Comparison of ENCODE assay signal across 24 mouse cellular contexts in the genomic region with DNA sequence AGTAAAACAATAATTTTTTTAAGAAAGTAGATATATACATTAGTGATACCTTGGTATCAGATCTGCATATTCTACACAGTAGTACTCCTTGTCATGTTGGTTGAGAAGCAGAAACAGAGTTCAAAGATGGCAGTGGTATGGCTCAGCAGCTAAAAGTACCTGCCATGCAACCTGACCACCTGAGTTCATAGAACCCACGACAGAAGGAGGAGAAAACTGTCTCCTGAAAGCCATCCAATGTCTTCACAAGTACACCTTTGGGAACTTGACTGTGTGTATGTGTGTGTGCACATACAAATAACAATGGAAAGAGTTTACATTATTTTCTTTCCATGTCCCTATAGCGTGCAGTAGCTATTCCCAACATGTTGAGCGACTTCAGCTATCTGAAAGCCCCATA. TPM values are rescaled to one million over a fixed set of nuclear protein-coding genes. Genes with fewer than 3 reads are reported as not detected.
DNase-seq lines count a peak whose midpoint lies in the region; ATAC-seq lines count a peak whose summit lies in the region.
"Had no signal": no experiment of that assay in that cellular context is flagged by ENCODE, and none has a peak within 500 bp of the region (broad histone marks: within the 10 kb centered on the region; RNA-seq: fewer than 3 reads in every experiment).

No protein-coding gene starts in this region.

- 81% methylated on average over 3 of the region's 3 CpGs for WGBS in heart, embryonic 12.5 days
- 72% methylated on average over 3 of the region's 3 CpGs for WGBS in heart, embryonic 11.5 days (ENCODE audit: insufficient replicate concordance)
- WGBS in liver, embryonic 11.5 days, result 76% methylated on average over 3 of the region's 3 CpGs

- no peak for ATAC-seq in heart, embryonic 12.5 days (ENCODE audit: insufficient number of reproducible peaks, low FRiP score)
- no peak for ATAC-seq in heart, embryonic 11.5 days (replicated peaks; ENCODE audit: insufficient number of reproducible peaks, low FRiP score, low TSS enrichment)
- no peak for ATAC-seq in megakaryocyte, adult 5-6 weeks (ENCODE audit: poor library complexity, severe bottlenecking)
- ATAC-seq in liver, embryonic 11.5 days (replicated peaks; ENCODE audit: low FRiP score), result no peak
- ATAC-seq: forebrain, embryonic 16.5 days; hindbrain, embryonic 16.5 days had no signal

- DNase-seq in liver, embryonic 11.5 days (ENCODE audit: low spot score), result no peak
- DNase-seq in frontal cortex, adult 2 months (ENCODE audit: extremely low spot score in 1 of 2, low spot score in 1 of 2), result no peak
- DNase-seq in urinary bladder, postnatal 36 days (ENCODE audit: low spot score in 2 of 2), result no peak
- DNase-seq: adrenal gland, postnatal 14 days; cerebellum, postnatal 14 days; gastrocnemius, postnatal 10 days; lung, postnatal 10 days; right cerebral cortex, adult 18-20 months; thymus, postnatal 14 days had no signal

- H3K27ac ChIP-seq in heart, embryonic 12.5 days (ENCODE audit: poor library complexity, severe bottlenecking), result no peak overlapping the region
- H3K27ac ChIP-seq in heart, embryonic 11.5 days (ENCODE audit: low read depth, low read length), result no peak overlapping the region
- no peak overlapping the region for H3K27ac ChIP-seq in liver, embryonic 11.5 days (ENCODE audit: low read depth, low read length)
- H3K27ac ChIP-seq: kidney, embryonic 15.5 days; left cerebral cortex, adult 2 months; midbrain, embryonic 12.5 days; stomach, postnatal 0 days had no signal

- no peak overlapping the region for H3K4me3 ChIP-seq in heart, embryonic 12.5 days
- H3K4me3 ChIP-seq in heart, embryonic 11.5 days (ENCODE audit: low read depth, low read length), result no peak overlapping the region
- peak overlapping the region; percentile 95 for H3K4me3 ChIP-seq in megakaryocyte, embryonic 14.5 days (replicated peaks)
- H3K4me3 ChIP-seq in liver, embryonic 11.5 days (ENCODE audit: low read depth, low read length), result no peak overlapping the region
- H3K4me3 ChIP-seq: left cerebral cortex, adult 2 months; midbrain, embryonic 12.5 days had no signal

- peaks cover 27% of the 10 kb centered on the region for H3K36me3 ChIP-seq in heart, embryonic 12.5 days
- H3K36me3 ChIP-seq in heart, embryonic 11.5 days (ENCODE audit: control insufficient read depth, insufficient read depth, low read length), result no peaks in the 10 kb centered on the region
- peaks cover 48% of the 10 kb centered on the region for H3K36me3 ChIP-seq in megakaryocyte, embryonic 14.5 days (replicated peaks; ENCODE audit: low read length)
- H3K36me3 ChIP-seq in liver, embryonic 11.5 days (ENCODE audit: control insufficient read depth, insufficient read depth, low read length), result 0 out of 2 replicates have a peak, but pooled peaks cover 3% of the 10 kb centered on the region
- H3K36me3 ChIP-seq: midbrain, embryonic 12.5 days had no signal

- peak overlapping the region; percentile 1; the same call in 1 of the 2 replicates for H3K4me2 ChIP-seq in heart, embryonic 12.5 days
- no peak overlapping the region for H3K4me2 ChIP-seq in heart, embryonic 11.5 days
- peak overlapping the region; percentile 66; the same call in 1 of the 2 replicates for H3K4me2 ChIP-seq in liver, embryonic 11.5 days
- H3K4me2 ChIP-seq: midbrain, embryonic 12.5 days had no signal

- H3K27me3 ChIP-seq in heart, embryonic 12.5 days (replicated peaks), result no peaks in the 10 kb centered on the region
- no peaks in the 10 kb centered on the region for H3K27me3 ChIP-seq in heart, embryonic 11.5 days (ENCODE audit: control insufficient read depth, insufficient read depth, low read length)
- no peaks in the 10 kb centered on the region for H3K27me3 ChIP-seq in megakaryocyte, embryonic 14.5 days (replicated peaks)
- no peaks in the 10 kb centered on the region for H3K27me3 ChIP-seq in liver, embryonic 11.5 days (replicated peaks; ENCODE audit: control insufficient read depth, insufficient read depth, low read length)
- H3K27me3 ChIP-seq: kidney, embryonic 15.5 days; midbrain, embryonic 12.5 days had no signal

- peaks cover 17% of the 10 kb centered on the region for H3K4me1 ChIP-seq in heart, embryonic 12.5 days (replicated peaks)
- H3K4me1 ChIP-seq in heart, embryonic 11.5 days (ENCODE audit: control insufficient read depth, insufficient read depth, low read length), result peaks cover 5% of the 10 kb centered on the region
- peaks cover 56% of the 10 kb centered on the region for H3K4me1 ChIP-seq in megakaryocyte, embryonic 14.5 days
- peaks cover 9% of the 10 kb centered on the region; the same call in 1 of the 2 replicates for H3K4me1 ChIP-seq in liver, embryonic 11.5 days (replicated peaks; ENCODE audit: control insufficient read depth, insufficient read depth, low read length)

- H3K9me3 ChIP-seq in heart, embryonic 12.5 days (replicated peaks), result no peaks in the 10 kb centered on the region
- H3K9me3 ChIP-seq in heart, embryonic 11.5 days (replicated peaks; ENCODE audit: control insufficient read depth, low read length), result no peaks in the 10 kb centered on the region
- H3K9me3 ChIP-seq in megakaryocyte, embryonic 14.5 days, result no peaks in the 10 kb centered on the region
- H3K9me3 ChIP-seq in liver, embryonic 11.5 days (ENCODE audit: control insufficient read depth, low read length), result no peaks in the 10 kb centered on the region
- H3K9me3 ChIP-seq: kidney, embryonic 15.5 days; midbrain, embryonic 12.5 days had no signal

- no peak overlapping the region for H3K9ac ChIP-seq in heart, embryonic 12.5 days
- no peak overlapping the region for H3K9ac ChIP-seq in heart, embryonic 11.5 days (ENCODE audit: low read depth, low read length)
- no peak overlapping the region for H3K9ac ChIP-seq in liver, embryonic 11.5 days (ENCODE audit: low read depth, low read length)
- H3K9ac ChIP-seq: kidney, embryonic 15.5 days; midbrain, embryonic 12.5 days had no signal

RNA-seq across cellular contexts. Expression of a gene that starts 2.2 kb away (rescaled TPM):
- 246 and 247 TPM in 2 replicates for polyA plus RNA-seq in heart, embryonic 12.5 days (2016; fragmentation: Nextera tagmentation; extraction: Ambion mirVana)
- polyA plus RNA-seq in heart, embryonic 11.5 days (2014; fragmentation: Nextera tagmentation; extraction: Ambion mirVana), result 224 and 240 TPM in 2 replicates
- 24.9 and 99.6 TPM in 2 replicates for polyA plus RNA-seq in megakaryocyte, embryonic 14.5 days (2012; ENCODE audit: insufficient read depth, low replicate concordance)
- 5,498 and 5,622 TPM in 2 replicates for total RNA-seq in megakaryocyte, adult 5-6 weeks (2015)
- 2,725 and 3,039 TPM in 2 replicates for total RNA-seq in megakaryocyte, adult 5-6 weeks (2017)
- 311 and 321 TPM in 2 replicates for polyA plus RNA-seq in liver, embryonic 11.5 days (2014; fragmentation: Nextera tagmentation; extraction: Ambion mirVana)
- 168 and 176 TPM in 2 replicates for polyA plus RNA-seq in frontal cortex, adult 2 months (2012; rRNA removed)

RNA-seq across cellular contexts. Expression of a gene that starts 10.8 kb away (rescaled TPM):
- polyA plus RNA-seq in heart, embryonic 12.5 days (2016; fragmentation: Nextera tagmentation; extraction: Ambion mirVana), result 0.10 TPM in 1 of 2 replicates, not detected in the other
- 0.14 TPM in 1 of 2 replicates, not detected in the other for polyA plus RNA-seq in heart, embryonic 11.5 days (2014; fragmentation: Nextera tagmentation; extraction: Ambion mirVana)
- polyA plus RNA-seq in megakaryocyte, embryonic 14.5 days (2012; ENCODE audit: insufficient read depth, low replicate concordance), result not detected in 2 replicates
- not detected in 2 replicates for total RNA-seq in megakaryocyte, adult 5-6 weeks (2015)
- 0.33 TPM in 1 of 2 replicates, not detected in the other for total RNA-seq in megakaryocyte, adult 5-6 weeks (2017)
- polyA plus RNA-seq in liver, embryonic 11.5 days (2014; fragmentation: Nextera tagmentation; extraction: Ambion mirVana), result 0.17 TPM in 1 of 2 replicates, not detected in the other
- polyA plus RNA-seq in frontal cortex, adult 2 months (2012; rRNA removed), result 0.06 TPM in 2 replicates
- total RNA-seq: adrenal gland, postnatal 14 days; gastrocnemius, postnatal 10 days; heart, postnatal 25 days; layer of hippocampus, adult 18-20 months; left cerebral cortex, adult 2 months; MEL had no signal
- polyA plus RNA-seq: erythroblast, embryonic 14.5 days; forebrain, embryonic 16.5 days; kidney, embryonic 15.5 days; limb, embryonic 11.5 days; midbrain, embryonic 12.5 days; stomach, postnatal 0 days had no signal

RNA-seq across cellular contexts. Expression of a gene that starts 31.5 kb away (rescaled TPM):
- 8.3 and 8.8 TPM in 2 replicates for polyA plus RNA-seq in heart, embryonic 12.5 days (2016; fragmentation: Nextera tagmentation; extraction: Ambion mirVana)
- 7.0 and 7.7 TPM in 2 replicates for polyA plus RNA-seq in heart, embryonic 11.5 days (2014; fragmentation: Nextera tagmentation; extraction: Ambion mirVana)
- 0.51 TPM in 1 of 2 replicates, not detected in the other for polyA plus RNA-seq in megakaryocyte, embryonic 14.5 days (2012; ENCODE audit: insufficient read depth, low replicate concordance)
- total RNA-seq in megakaryocyte, adult 5-6 weeks (2015), result 11.2 TPM in 2 replicates
- 14.8 and 15.3 TPM in 2 replicates for total RNA-seq in megakaryocyte, adult 5-6 weeks (2017)
- polyA plus RNA-seq in liver, embryonic 11.5 days (2014; fragmentation: Nextera tagmentation; extraction: Ambion mirVana), result 9.3 and 9.8 TPM in 2 replicates
- 9.5 and 9.9 TPM in 2 replicates for polyA plus RNA-seq in frontal cortex, adult 2 months (2012; rRNA removed)

RNA-seq across cellular contexts. Expression of a gene that starts 36.3 kb away (rescaled TPM):
- not detected in 2 replicates for polyA plus RNA-seq in heart, embryonic 12.5 days (2016; fragmentation: Nextera tagmentation; extraction: Ambion mirVana)
- not detected in 2 replicates for polyA plus RNA-seq in heart, embryonic 11.5 days (2014; fragmentation: Nextera tagmentation; extraction: Ambion mirVana)
- polyA plus RNA-seq in megakaryocyte, embryonic 14.5 days (2012; ENCODE audit: insufficient read depth, low replicate concordance), result not detected in 2 replicates
- total RNA-seq in megakaryocyte, adult 5-6 weeks (2015), result not detected in 2 replicates
- not detected in 2 replicates for total RNA-seq in megakaryocyte, adult 5-6 weeks (2017)
- 0.15 TPM in 1 of 2 replicates, not detected in the other for polyA plus RNA-seq in liver, embryonic 11.5 days (2014; fragmentation: Nextera tagmentation; extraction: Ambion mirVana)
- 0.08 TPM in 1 of 2 replicates, not detected in the other for polyA plus RNA-seq in frontal cortex, adult 2 months (2012; rRNA removed)
- total RNA-seq: gastrocnemius, postnatal 10 days; heart, postnatal 25 days; layer of hippocampus, adult 18-20 months; left cerebral cortex, adult 2 months had no signal
- polyA plus RNA-seq: erythroblast, embryonic 14.5 days; forebrain, embryonic 16.5 days; kidney, embryonic 15.5 days; limb, embryonic 11.5 days; midbrain, embryonic 12.5 days; stomach, postnatal 0 days had no signal

RNA-seq across cellular contexts. Expression of a gene that starts 36.4 kb away (rescaled TPM):
- polyA plus RNA-seq in heart, embryonic 12.5 days (2016; fragmentation: Nextera tagmentation; extraction: Ambion mirVana), result not detected in 2 replicates
- polyA plus RNA-seq in heart, embryonic 11.5 days (2014; fragmentation: Nextera tagmentation; extraction: Ambion mirVana), result not detected in 2 replicates
- not detected in 2 replicates for polyA plus RNA-seq in megakaryocyte, embryonic 14.5 days (2012; ENCODE audit: insufficient read depth, low replicate concordance)
- not detected in 2 replicates for total RNA-seq in megakaryocyte, adult 5-6 weeks (2015)
- not detected in 2 replicates for total RNA-seq in megakaryocyte, adult 5-6 weeks (2017)
- polyA plus RNA-seq in liver, embryonic 11.5 days (2014; fragmentation: Nextera tagmentation; extraction: Ambion mirVana), result not detected in 2 replicates
- not detected in 2 replicates for polyA plus RNA-seq in frontal cortex, adult 2 months (2012; rRNA removed)
- total RNA-seq: adrenal gland, postnatal 14 days; gastrocnemius, postnatal 10 days; heart, postnatal 25 days; layer of hippocampus, adult 18-20 months; left cerebral cortex, adult 2 months; MEL had no signal
- polyA plus RNA-seq: erythroblast, embryonic 14.5 days; forebrain, embryonic 16.5 days; hindbrain, embryonic 16.5 days; kidney, embryonic 15.5 days; limb, embryonic 11.5 days; midbrain, embryonic 12.5 days; stomach, postnatal 0 days had no signal
